In the genomic region with DNA sequence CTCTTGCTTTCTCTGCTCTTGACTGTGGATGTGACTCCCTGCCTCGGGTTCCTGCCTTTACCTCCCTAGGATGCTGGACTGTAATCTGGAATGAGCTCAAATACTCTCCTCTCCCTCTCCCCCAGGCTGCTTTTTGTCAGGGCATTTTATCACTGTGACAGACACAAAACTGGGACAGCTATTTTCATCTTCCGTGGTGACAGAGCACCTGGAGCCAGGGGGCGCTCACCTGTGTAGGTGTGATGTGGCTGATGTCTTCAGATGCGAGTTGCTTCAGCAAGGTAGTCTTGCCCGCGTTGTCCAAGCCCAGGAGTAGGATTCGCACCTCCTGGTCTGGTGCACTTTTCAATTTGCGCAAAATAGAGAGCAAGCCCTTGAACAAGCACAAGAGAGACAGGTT, we compare ENCODE assay signal across 6 mouse cellular contexts.
"Had no signal": no experiment of that assay in that cellular context is flagged by ENCODE, and none has a peak within 500 bp of the region (broad histone marks: within the 10 kb centered on the region; RNA-seq: fewer than 3 reads in every experiment).

No protein-coding gene starts in this region.

- H3K9me3 ChIP-seq: liver, embryonic 15.5 days; midbrain, embryonic 13.5 days had no signal

- DNase-seq: thymus, adult 2 months; thymus, postnatal 25 days had no signal

- ATAC-seq: intestine, postnatal 0 days; midbrain, embryonic 13.5 days had no signal

- H3K4me2 ChIP-seq: liver, embryonic 15.5 days; midbrain, embryonic 13.5 days had no signal

- H3K4me3 ChIP-seq: liver, embryonic 15.5 days; midbrain, embryonic 13.5 days had no signal

- H3K9ac ChIP-seq: liver, embryonic 15.5 days; midbrain, embryonic 13.5 days had no signal

- H3K27ac ChIP-seq: liver, embryonic 15.5 days; macrophage; midbrain, embryonic 13.5 days had no signal

- H3K27me3 ChIP-seq: liver, embryonic 15.5 days; midbrain, embryonic 13.5 days had no signal
